Mouse (Mus musculus): Measurements from ENCODE around the gene Sox5. TPM values are rescaled to one million over a fixed set of nuclear protein-coding genes. Genes with fewer than 3 reads are reported as not detected.

The Sox5 gene
- total RNA-seq, 2 experiments from 2014 or later: 1.4 to 1.5 TPM

- intact Hi-C loops (cut with DNase I): no loop called here
- no peak for DNase-seq
Measured at GRCm38 (mm10) chr6:143916152-143916735, 865.5 kb downstream of the Sox5 start.

DNA sequence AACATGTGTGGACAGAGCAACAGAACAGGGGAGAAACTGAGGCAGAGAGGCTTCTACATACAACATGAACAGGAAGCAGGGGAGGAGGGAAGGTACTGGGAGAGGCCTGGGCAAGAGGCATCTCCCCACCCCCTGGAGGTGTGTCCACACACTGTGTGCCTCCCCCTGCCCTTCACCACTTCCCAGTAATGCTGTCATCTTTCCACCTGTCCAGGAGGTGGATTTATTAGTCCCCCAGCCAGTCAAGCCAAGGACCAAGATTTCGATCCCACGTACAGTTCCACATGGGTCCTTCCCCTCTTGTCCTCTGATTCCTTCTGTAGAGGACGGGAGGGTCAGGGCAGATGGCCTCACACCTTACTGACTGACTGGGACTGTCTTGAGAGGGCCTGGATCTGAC lies 866.1 kb downstream of the Sox5 start:
- intact Hi-C loops (cut with DNase I): no loop called here

DNA sequence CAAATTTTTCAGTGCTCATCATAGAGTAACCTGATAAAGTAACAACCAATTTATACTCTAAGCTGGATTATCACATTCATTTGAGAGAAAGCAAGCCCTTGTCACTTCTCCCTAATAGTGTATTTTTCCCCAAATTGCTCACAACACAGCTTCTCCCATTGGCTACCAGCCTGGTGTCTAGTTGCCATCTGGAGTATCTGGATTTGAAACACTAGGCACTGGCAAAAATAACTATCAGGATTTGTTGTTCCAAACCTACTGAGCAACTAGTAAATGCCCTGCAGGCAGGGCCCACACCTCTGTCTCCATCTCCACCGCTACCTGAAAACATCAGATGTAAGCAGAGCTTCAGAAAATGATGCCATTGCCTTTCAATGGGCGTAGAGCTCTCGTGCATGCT lies 869.5 kb downstream of the Sox5 start:
- DNase-seq: no peak
- intact Hi-C loops (cut with DNase I): no loop called here

More for the DNA sequence above, 866.1 kb downstream of the Sox5 start:
- no peak for DNase-seq

DNA sequence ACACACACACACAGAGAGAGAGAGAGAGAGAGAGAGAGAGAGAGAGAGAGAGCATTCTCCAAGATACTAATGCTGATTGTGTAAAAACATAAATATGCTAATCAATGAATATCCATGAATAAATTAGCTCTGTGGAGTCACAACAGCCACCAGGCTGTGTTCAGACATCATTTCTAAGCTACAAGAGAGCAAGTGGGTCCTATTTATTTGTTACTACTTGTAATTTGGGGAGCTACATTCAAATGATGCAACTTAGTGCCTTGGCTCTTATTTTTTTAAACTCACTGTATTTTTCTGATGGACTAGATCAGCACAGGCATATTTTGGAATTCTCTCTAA lies 877.1 kb downstream of the Sox5 start:
- DNase-seq: no peak
- intact Hi-C loops (cut with DNase I): no loop called here

DNA sequence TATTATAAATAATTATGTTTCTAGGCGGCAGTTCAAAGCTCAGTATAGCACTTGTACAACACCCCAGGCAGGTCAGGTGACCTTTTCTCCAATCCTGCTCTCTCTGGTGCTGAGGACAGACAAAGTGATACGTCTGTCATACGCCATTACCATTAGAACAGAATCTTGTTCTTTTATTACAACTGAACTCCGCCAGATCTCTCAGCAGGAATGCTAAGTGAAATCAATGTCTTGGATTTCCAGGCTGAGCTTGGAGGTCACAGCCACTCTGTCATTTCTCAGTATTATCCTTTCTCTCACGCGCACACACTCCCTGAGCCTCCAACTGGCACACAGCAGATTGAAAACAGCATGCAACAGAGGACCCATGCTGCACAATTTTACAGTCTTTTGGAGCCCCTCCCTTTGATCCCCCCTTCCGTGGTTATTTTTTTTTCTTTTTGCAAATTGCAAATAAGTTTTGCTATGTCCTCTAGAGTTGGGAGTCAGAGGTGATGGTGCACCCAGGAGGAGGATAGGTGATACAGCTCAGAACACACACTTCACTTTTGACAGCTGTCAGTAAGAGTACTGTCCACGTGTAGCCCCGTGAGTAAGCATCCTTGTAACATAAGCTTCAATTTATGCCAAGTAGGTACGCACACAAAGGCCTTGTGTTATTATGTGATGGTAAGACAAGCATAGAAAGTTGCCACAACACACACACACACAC lies 877.6 kb downstream of the Sox5 start:
- intact Hi-C loops (cut with DNase I): no loop called here
- DNase-seq: no peak

DNA sequence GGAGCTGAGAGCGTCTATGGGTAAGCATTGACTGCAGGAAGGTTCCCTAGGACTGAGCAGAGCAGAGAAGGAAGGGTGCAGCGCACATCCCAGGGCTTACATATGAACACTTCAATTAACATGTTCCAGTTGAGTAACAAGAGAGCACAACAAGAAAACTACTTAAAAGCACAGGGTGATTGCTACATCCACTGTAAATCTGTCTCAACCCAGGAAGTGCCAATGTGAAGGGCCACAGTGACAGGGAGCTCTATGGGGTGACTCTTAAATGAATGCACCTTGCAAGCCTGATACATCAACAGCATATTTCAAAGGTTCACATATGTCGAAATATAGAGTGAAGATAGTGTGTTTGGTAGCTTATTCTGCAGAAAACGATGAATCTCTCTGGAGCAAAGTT lies 880.9 kb downstream of the Sox5 start:
- intact Hi-C loops (cut with DNase I): no loop called here
- no peak for DNase-seq

GRCm38 (mm10) chr6:143895092-143895491 lies 886.7 kb downstream of the Sox5 start:
- DNase-seq: no peak
- intact Hi-C loops (cut with DNase I): no loop called here

- intact Hi-C loops (cut with DNase I): no loop called here
Measured at GRCm38 (mm10) chr6:143892869-143893268, 888.9 kb downstream of the Sox5 start.

GRCm38 (mm10) chr6:143888556-143888955 lies 893.2 kb downstream of the Sox5 start:
- intact Hi-C loops (cut with DNase I): no loop called here
- DNase-seq: no peak

More at GRCm38 (mm10) chr6:143892869-143893268, 888.9 kb downstream of the Sox5 start:
- DNase-seq: no peak

- intact Hi-C loops (cut with DNase I): no loop called here
- DNase-seq: no peak
Measured at GRCm38 (mm10) chr6:143878525-143878924, 903.3 kb downstream of the Sox5 start.

- no peak for DNase-seq
- intact Hi-C loops (cut with DNase I): no loop called here
Measured at GRCm38 (mm10) chr6:143868790-143869189, 913.0 kb downstream of the Sox5 start.

GRCm38 (mm10) chr6:143868155-143868685 lies 913.6 kb downstream of the Sox5 start:
- intact Hi-C loops (cut with DNase I): no loop called here
- DNase-seq: no peak

DNA sequence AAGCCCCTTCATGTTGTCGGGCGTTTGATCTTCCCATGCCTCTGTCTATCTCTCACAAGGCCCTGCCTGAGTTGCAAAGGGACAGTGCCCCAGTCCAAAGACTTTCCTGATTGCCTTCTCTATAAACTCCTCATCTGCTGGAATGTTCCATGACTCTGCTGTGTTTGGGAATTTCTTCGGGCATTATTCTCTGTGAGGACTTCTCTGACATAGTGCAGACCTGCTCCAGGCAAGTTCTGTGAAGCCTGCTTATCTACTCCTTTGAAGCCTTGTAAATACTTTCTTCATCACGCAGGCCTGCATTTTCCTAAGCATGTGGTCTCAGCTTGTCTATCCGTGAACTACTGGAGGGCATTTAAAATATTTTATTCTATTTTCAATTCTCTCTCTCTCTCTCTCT lies 914.7 kb downstream of the Sox5 start:
- no peak for DNase-seq
- intact Hi-C loops (cut with DNase I): no loop called here

- no peak for DNase-seq
- intact Hi-C loops (cut with DNase I): no loop called here
Measured at GRCm38 (mm10) chr6:143866566-143866965, 915.2 kb downstream of the Sox5 start.

GRCm38 (mm10) chr6:143862611-143863110 lies 919.1 kb downstream of the Sox5 start:
- no peak for DNase-seq
- intact Hi-C loops (cut with DNase I): no loop called here

DNA sequence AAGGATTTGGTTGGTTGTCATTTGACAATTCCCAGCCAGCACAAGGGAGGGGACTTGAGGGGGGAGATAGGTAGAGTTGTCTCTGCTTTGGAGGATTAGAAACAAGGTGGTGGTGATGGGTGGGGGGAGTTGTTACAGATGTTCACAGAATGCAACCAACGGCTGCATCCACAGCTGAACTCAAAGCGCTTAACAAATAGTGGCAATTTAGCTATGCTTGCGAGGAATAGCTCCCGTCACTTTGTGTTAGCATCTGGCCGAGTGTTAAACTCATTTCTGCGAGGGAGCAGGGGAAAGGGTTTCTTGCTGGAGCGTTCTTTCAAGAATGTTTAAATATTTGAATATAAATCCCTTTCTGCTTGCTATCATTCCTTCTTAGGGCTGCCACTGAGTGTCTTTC lies 921.7 kb downstream of the Sox5 start:
- intact Hi-C loops (cut with DNase I): no loop called here
- no peak for DNase-seq

GRCm38 (mm10) chr6:143859535-143859934 lies 922.2 kb downstream of the Sox5 start:
- DNase-seq: no peak
- intact Hi-C loops (cut with DNase I): no loop called here

DNA sequence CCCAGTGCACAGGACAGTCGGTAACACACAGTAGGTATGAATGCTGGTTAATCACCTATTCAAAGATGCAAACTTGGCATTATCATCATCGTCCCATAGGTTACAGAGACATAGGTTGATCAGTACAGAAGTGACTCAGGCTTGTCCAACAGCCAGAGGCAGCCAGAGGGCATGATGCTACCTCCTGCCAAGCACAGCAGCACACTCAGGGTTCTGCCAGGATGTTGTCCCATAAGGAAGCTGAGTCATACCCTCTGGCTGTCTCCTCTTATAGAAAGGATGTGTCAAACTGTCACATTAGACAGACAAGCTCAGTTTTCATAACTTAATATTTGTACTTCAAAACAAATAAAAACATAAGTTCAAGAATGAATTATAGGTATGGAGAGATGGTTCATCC lies 923.2 kb downstream of the Sox5 start:
- DNase-seq: no peak
- intact Hi-C loops (cut with DNase I): no loop called here

GRCm38 (mm10) chr6:143857376-143857775 lies 924.4 kb downstream of the Sox5 start:
- no peak for DNase-seq
- intact Hi-C loops (cut with DNase I): no loop called here

DNA sequence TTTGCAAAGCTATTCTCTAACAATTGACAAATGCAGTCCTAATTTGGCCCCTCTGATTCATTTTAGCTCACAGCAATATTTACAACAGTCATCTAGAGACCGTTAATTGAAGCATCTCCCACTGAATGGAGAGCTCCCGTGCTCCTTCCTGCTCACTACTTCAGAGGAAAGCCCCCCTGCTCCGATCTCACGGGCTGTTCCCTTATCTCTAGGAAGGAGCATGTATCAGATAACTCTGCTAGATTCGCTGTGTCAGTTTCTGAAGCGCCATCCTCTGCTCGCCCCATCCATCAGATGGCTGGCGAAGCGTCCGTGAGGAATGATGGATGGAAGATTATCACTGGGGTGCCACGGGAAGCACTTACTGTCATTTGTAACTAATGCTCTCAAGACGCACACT lies 926.4 kb downstream of the Sox5 start:
- no peak for DNase-seq

DNA sequence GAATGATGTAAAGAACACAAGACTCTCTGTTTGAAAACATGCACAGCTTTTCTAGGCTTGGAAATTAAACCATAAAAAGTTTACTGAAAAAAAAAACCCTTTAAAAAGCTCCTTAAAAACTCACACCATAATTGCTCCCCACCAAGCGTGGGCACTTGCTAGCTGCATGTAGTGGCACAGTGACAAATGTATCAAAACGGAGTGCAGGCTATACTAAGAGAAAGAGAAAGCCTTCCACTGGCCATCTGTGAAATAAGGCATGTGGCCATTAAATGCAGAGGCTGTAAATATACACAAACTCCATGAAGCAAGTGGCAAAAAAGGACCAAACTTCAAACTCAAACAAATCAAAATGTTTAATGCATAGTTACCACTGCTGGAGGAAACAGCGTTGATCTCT lies 927.7 kb downstream of the Sox5 start:
- intact Hi-C loops (cut with DNase I): no loop called here
- no peak for DNase-seq

More for the DNA sequence above, 926.4 kb downstream of the Sox5 start:
- intact Hi-C loops (cut with DNase I): no loop called here

DNA sequence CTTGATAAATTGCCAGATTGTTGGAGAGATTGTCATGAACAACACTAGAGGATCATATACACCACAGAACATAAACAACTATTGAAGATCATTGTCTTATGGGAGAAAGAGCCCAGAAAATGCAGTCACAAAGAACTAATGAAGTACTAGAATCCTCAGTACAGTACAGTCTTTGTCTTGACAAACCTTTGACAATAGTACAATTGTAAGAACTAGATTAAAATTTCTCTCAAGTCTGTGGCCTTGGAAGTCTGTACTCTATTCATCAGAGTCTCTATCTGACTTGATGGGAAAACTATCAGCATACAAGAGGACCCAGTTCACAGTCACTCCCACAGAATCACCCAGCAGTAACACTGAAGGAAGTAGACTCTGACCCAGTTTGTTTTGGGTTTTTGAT lies 936.0 kb downstream of the Sox5 start:
- no peak for DNase-seq
- intact Hi-C loops (cut with DNase I): no loop called here

Data from gastrocnemius, postnatal 36 days (tissue).